Mouse (Mus musculus) left cerebral cortex, adult 18-20 months (tissue): ENCODE measurements around the gene Myg1. TPM values are rescaled to one million over a fixed set of nuclear protein-coding genes. Genes with fewer than 3 reads are reported as not detected.

ENCODE experiments used
- DNase-seq, 2 experiments: peaks; one replicate each; pipeline ENCODE4 v3.0.0; 2021 to 2022; ENCODE audit warnings: low spot score in 2 of 2, mixed read lengths in 1 of 2
- total RNA-seq, 2 experiments: library from RNA; stranded (reverse); gene quantifications; 2 replicates each; pipeline ENCODE4 v1.2.3; 2021

Gene Myg1
- total RNA-seq, 2 experiments from 2014 or later = 55.5 to 61.0 TPM

DNA sequence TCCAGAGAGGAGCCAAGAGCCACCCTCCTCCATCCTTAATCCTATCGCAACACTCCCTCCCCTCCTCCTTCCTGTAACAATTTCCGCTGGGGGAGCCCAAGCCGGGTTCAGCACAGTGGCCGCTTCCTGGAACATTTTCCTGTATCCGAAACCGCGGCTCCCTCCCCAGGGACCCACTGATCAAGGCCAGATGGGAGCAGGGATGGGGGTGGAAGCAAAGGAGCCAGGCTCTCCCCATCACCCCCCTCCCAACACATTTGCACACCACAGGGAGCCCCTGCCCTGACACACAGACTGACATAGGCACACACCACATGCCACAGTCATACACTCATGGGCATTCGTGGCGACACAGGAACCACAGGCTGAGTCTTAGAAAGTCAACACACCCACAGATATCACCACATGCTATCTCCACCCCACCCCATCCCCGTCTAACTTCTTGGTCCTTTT lies 46.3 kb downstream of the Myg1 start:
- DNase-seq = no peak

DNA sequence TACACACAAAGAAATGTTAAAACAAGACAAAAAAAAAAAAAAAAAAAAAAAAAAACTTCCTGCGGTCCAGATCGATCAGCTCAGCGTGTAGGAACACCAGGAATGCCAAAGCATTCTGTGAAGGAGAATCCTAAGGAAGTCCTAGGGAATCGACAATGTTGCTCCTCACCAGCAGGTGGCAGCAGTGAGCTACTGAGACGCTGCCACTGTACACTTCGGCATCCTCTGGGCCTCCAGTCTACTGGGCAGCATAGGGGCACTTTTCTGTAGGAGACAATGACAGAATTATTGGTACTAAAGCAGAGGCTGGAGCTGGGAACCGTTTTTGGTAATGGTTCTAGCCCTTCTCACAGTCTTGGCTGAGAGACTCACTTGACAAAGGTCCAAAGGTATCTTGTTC lies 50.1 kb downstream of the Myg1 start:
- peak; percentile 85 to 88 for DNase-seq

GRCm38 (mm10) chr15:102383671-102384070 lies 52.2 kb downstream of the Myg1 start:
- DNase-seq = no peak

DNA sequence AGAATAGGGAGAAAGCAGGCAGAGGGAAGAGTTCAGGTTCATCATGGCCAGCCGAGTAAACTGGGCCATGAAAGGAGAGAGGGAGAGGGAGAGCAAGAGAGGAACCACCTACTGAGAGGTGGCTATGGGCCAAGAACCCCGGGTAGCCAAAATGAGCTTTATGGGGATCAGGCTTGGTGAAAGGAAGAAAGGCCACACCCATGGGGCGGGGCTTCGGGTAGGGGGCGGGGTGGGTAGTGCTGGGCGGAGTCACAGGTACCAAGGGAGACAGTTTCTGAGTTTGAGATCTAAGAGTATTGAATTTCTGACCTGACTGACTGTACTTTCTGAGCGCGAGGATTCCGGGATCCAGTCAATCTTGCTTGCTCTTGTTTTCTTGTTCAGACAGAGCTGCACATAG lies 55.1 kb downstream of the Myg1 start:
- DNase-seq = no peak

Other genes with a start within 250 kb of the Myg1 start
- gene Tns2, start 231.3 kb upstream of the Myg1 start, total RNA-seq = 10 to 100 TPM; 16.0 to 21.8 TPM
- gene Spryd3, start 195.5 kb upstream of the Myg1 start, total RNA-seq = 100 to 1,000 TPM; 153 to 163 TPM
- gene Igfbp6, start 187.3 kb upstream of the Myg1 start, total RNA-seq = 10 to 100 TPM; 60.2 to 61.6 TPM
- gene Soat2, start 181.2 kb upstream of the Myg1 start, total RNA-seq = under 1 TPM in 1 of 2 experiments, not detected in 1; 0.30 TPM
- gene Zfp740, start 128.5 kb upstream of the Myg1 start, total RNA-seq = 10 to 100 TPM; 71.0 to 71.7 TPM
- gene Csad, start 127.0 kb upstream of the Myg1 start, total RNA-seq = 10 to 100 TPM; 28.5 to 30.6 TPM
- gene Itgb7, start 99.8 kb upstream of the Myg1 start, total RNA-seq = 1 to 10 TPM in 1 of 2 experiments, under 1 TPM in 1; 0.91 to 1.1 TPM
- 10 to 100 TPM; 12.8 to 15.7 TPM for gene Rarg, start 74.2 kb upstream of the Myg1 start, total RNA-seq
- not detected for gene Gm9918, start 61.1 kb upstream of the Myg1 start, total RNA-seq
- gene Mfsd5, start 52.3 kb upstream of the Myg1 start, total RNA-seq = 10 to 100 TPM; 42.8 to 44.5 TPM
- 1 to 10 TPM in 1 of 2 experiments, under 1 TPM in 1; 0.77 to 1.4 TPM for gene Espl1, start 35.4 kb upstream of the Myg1 start, total RNA-seq
- gene Pfdn5, start 5.6 kb upstream of the Myg1 start, total RNA-seq = 100 to 1,000 TPM; 467 to 479 TPM
- 10 to 100 TPM; 15.5 to 18.3 TPM for gene Aaas, start 19.1 kb downstream of the Myg1 start, total RNA-seq
- under 1 TPM; 0.44 to 0.68 TPM for gene Sp7, start 35.5 kb downstream of the Myg1 start, total RNA-seq
- gene Sp1, start 74.4 kb downstream of the Myg1 start, total RNA-seq = 10 to 100 TPM; 23.8 to 32.2 TPM
- 1 to 10 TPM; 1.7 to 2.1 TPM for gene Amhr2, start 113.7 kb downstream of the Myg1 start, total RNA-seq
- 10 to 100 TPM; 55.0 to 57.5 TPM for gene Prr13, start 127.3 kb downstream of the Myg1 start, total RNA-seq
- gene Pcbp2, start 138.8 kb downstream of the Myg1 start, total RNA-seq = 100 to 1,000 TPM; 499 to 503 TPM
- gene Gm10337, start 172.0 kb downstream of the Myg1 start, total RNA-seq = not detected
- gene Map3k12, start 185.4 kb downstream of the Myg1 start, total RNA-seq = 10 to 100 TPM; 94.3 to 97.3 TPM
- gene Tarbp2, start 186.5 kb downstream of the Myg1 start, total RNA-seq = 10 to 100 TPM; 28.8 to 30.3 TPM
- gene Npff, start 193.2 kb downstream of the Myg1 start, total RNA-seq = 1 to 10 TPM; 2.3 to 3.8 TPM